Mouse (Mus musculus): ENCODE data around the gene Zfp523. TPM values are rescaled to one million over a fixed set of nuclear protein-coding genes. Genes with fewer than 3 reads are reported as not detected.
A peak's percentile ranks its signal among the peaks of the same experiment; 100 is the strongest.

The Zfp523 gene
- polyA plus RNA-seq, 1 experiment from 2014 or later: 45.4 TPM

DNA sequence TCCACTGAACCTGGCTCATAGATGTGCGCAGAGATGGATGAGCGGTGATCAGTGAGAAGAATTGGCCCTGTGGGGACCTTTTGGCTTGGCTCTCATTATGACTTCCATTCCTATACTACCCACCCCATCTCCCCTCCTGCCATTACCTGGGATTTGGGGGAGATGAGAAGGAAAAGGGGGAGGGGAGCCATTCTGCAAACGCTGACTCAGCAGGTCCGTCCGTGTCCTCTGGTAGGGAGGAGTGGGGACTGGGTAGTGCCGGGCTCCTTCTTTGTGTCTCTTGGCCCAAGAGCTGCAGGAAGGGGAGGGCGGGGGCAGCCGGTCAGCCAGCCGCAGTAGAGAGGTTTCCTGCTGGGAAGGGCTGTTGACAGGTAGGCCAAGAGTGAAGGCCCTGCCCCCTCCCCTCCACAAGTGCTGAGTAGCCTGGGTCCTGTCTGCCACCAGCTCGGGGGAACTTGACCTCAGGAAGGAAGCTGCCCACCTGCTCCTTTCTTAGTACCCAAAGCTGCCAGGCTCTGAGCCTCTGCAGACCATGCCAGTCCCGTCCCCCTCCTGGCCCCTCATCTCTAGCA is 15.5 kb upstream of the Zfp523 start:
- Histone ChIP-seq H3K4me1 (ENCODE audit: insufficient read depth) (no peaks in the 10 kb centered on the region), H3K4me3 (ENCODE audit: low read depth, low read length) (no peak overlapping the region), H3K27ac (ENCODE audit: low read depth) (no peak overlapping the region), H3K27me3 (ENCODE audit: insufficient read depth, low read length) (peaks cover 3% of the 10 kb centered on the region; the same call in 1 of the 2 replicates), H3K9ac (no peak overlapping the region), H3K9me3 (ENCODE audit: low read depth, low read length) (no peaks in the 10 kb centered on the region), H3K4me2 (no peak overlapping the region), H3K36me3 (ENCODE audit: insufficient read depth) (no peaks in the 10 kb centered on the region)
- ATAC-seq (ENCODE audit: insufficient read depth) (no peak), DNase-seq (no peak)
- TF ChIP-seq CTCF (IDR thresholded peaks at IDR 0.05; ENCODE audit: low read depth): no peak
- WGBS: 20% methylated on average over 11 of the region's 11 CpGs

DNA sequence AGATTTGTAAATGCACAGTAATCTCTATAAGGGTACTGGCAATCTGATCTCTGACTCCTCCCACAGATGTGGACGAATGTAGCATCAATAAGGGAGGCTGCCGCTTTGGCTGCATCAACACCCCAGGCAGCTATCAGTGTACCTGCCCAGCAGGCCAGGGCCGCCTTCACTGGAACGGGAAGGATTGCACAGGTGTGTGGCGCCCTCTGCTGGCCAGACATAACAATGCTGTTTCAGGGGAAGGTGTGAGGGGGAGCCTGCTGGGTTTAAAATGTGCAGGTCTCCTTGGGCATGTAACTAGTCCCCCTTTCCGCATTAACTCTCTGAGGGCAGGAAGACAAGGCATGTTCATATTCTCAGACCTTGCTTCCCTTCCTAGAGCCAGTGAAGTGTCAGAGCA is 13.3 kb upstream of the Zfp523 start:
- Histone ChIP-seq H3K9ac (no peak overlapping the region), H3K4me1 (ENCODE audit: insufficient read depth) (no peaks in the 10 kb centered on the region), H3K27me3 (ENCODE audit: insufficient read depth, low read length) (peaks cover 3% of the 10 kb centered on the region; the same call in 1 of the 2 replicates), H3K4me3 (ENCODE audit: low read depth, low read length) (no peak overlapping the region), H3K27ac (ENCODE audit: low read depth) (no peak overlapping the region), H3K36me3 (ENCODE audit: insufficient read depth) (no peaks in the 10 kb centered on the region), H3K4me2 (no peak overlapping the region), H3K9me3 (ENCODE audit: low read depth, low read length) (no peaks in the 10 kb centered on the region)
- 9% methylated on average over 6 of the region's 6 CpGs for WGBS
- peak; percentile 99 for TF ChIP-seq CTCF (IDR thresholded peaks at IDR 0.05; ENCODE audit: low read depth)
- DNase-seq: peak; percentile 85
- 0 out of 2 replicates have a peak, but pooled peaks have one; percentile 5 for ATAC-seq (ENCODE audit: insufficient read depth)

DNA sequence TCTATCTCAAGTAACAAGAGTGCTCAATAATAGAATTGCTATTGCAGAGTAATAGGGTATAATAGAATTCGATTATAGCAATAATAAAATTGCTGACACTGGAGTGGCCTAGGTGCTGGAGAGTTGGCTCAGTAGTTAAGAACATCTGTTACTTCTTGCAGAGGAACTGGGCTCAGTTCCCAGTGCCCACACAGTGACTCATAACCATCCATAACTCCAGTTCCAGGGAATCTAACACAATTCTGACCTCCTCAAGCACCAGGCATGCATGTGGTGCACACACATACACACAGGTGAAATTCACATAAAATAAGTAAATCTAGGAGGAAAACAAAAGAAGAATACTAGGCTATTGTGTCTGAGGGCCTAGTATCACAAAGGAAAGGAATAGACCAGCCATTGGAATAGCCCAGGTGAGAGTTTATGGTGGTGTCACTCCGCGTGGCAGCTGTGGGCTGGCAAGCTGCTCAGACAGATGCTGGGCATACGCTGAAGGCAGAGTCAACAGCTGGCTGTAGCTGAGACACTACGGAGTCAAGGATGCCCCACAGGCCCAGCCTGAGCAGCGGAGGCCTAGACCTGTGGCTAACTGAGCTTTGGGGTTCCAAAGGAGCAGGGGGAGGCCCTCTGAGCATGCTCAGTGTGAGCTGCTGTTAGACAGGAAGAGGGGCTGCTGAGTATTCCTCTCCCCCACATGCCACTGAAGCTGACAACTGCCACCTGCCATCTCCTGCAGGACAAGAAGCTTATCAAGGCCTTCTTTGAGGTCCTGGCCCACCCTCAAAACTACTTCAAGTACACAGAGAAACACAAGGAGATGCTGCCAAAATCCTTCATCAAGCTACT is 6.2 kb upstream of the Zfp523 start:
- Histone ChIP-seq H3K9ac (no peak overlapping the region), H3K4me3 (ENCODE audit: low read depth, low read length) (no peak overlapping the region), H3K9me3 (ENCODE audit: low read depth, low read length) (no peaks in the 10 kb centered on the region), H3K27me3 (ENCODE audit: insufficient read depth, low read length) (no peaks in the 10 kb centered on the region; the same call in 1 of the 2 replicates), H3K27ac (ENCODE audit: low read depth) (no peak overlapping the region), H3K4me2 (no peak overlapping the region), H3K36me3 (ENCODE audit: insufficient read depth) (no peaks in the 10 kb centered on the region), H3K4me1 (ENCODE audit: insufficient read depth) (peaks cover 6% of the 10 kb centered on the region)
- DNase-seq (no peak), ATAC-seq (ENCODE audit: insufficient read depth) (no peak)
- WGBS: 78% methylated on average over 6 of the region's 6 CpGs
- TF ChIP-seq CTCF (IDR thresholded peaks at IDR 0.05; ENCODE audit: low read depth): no peak

DNA sequence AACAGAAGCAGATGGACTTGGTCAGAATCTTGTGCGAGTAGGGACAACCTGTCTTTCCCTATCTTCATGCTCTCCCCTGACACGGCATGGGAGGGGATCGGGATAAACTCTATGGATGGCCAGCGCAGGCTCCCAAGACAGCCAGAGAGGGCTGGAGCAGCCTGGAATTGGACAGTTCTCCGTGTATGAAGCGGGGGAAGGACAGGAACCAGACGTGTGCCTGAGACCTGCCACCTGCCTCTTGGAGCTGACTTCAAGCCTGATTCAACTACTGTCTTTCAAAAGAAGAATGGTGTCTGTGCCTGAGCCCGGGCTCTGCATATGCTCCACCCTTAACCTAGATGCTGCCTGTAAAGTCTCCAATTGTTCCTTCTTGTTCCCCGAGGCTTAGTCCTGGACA is 4.2 kb upstream of the Zfp523 start:
- peak overlapping the region; percentile 0; the same call in 1 of the 2 replicates for H3K4me2 ChIP-seq
- ATAC-seq (ENCODE audit: insufficient read depth): 0 out of 2 replicates have a peak, but pooled peaks have one; percentile 29
- H3K9ac ChIP-seq: no peak overlapping the region

DNA sequence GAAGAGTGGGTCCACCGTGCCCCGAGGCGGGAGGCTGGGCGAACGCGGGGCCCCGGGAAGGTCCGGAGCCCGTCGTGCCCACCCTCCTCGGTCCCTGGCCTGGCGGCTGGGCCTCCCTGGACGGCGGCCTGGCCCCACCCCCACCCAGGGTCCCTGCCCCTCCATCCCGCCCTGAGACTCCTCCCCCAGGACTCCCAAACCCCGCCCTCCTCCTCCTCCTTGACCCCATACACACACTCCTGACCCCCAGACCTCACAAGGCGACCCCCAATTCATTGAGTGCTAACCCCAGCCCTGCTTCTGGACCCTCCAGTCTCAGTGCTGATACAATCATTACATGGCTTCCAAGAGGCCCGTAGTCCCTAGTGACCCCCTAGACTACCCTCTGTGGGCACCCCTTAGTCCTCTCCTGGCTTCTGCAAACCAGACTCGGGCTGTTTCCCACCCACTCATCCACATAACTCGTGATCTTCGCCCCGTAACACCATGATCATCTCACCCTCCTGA is 664 bp downstream of the Zfp523 start:
- Histone ChIP-seq H3K4me1 (ENCODE audit: insufficient read depth) (peaks cover 28% of the 10 kb centered on the region), H3K27me3 (ENCODE audit: insufficient read depth, low read length) (no peaks in the 10 kb centered on the region), H3K9me3 (ENCODE audit: low read depth, low read length) (no peaks in the 10 kb centered on the region), H3K27ac (ENCODE audit: low read depth) (peak overlapping the region; percentile 95), H3K9ac (peak overlapping the region; percentile 91), H3K4me2 (peak overlapping the region; percentile 92), H3K4me3 (ENCODE audit: low read depth, low read length) (peak overlapping the region; percentile 82), H3K36me3 (ENCODE audit: insufficient read depth) (no peaks in the 10 kb centered on the region)
- WGBS: 6% methylated on average over 20 of the region's 22 CpGs
- peak; percentile 80 for ATAC-seq (ENCODE audit: insufficient read depth)
- DNase-seq: peak; percentile 62
- no peak for TF ChIP-seq CTCF (IDR thresholded peaks at IDR 0.05; ENCODE audit: low read depth)

More for the DNA sequence above, 4.2 kb upstream of the Zfp523 start:
- WGBS: 41% methylated on average over 9 of the region's 9 CpGs
- H3K27ac ChIP-seq (ENCODE audit: low read depth): no peak overlapping the region
- no peak for TF ChIP-seq CTCF (IDR thresholded peaks at IDR 0.05; ENCODE audit: low read depth)
- H3K4me3 ChIP-seq (ENCODE audit: low read depth, low read length): no peak overlapping the region
- DNase-seq: peak; percentile 72
- H3K36me3 ChIP-seq (ENCODE audit: insufficient read depth): no peaks in the 10 kb centered on the region
- H3K9me3 ChIP-seq (ENCODE audit: low read depth, low read length): no peaks in the 10 kb centered on the region
- no peaks in the 10 kb centered on the region for H3K27me3 ChIP-seq (ENCODE audit: insufficient read depth, low read length)
- H3K4me1 ChIP-seq (ENCODE audit: insufficient read depth): peaks cover 10% of the 10 kb centered on the region

DNA sequence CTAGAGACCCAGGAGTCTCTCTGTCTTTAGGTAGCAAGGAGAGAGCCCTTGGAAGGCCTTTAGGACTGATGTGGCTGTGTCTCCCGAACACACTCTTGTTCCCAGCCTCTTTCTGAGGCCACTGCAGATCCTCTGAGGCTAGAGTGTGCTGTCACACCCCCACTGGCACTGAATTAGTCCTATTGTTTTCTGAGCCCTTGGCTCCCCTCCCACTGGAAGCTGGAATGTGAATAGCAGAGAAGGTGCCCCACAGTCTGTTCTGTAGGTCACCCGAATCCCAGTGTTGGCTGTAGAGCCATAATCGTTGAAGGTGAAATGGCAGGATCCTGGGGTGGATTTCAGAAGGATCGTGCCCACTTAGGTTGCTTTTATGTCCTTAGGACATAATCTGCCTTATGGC is 3.4 kb downstream of the Zfp523 start:
- Histone ChIP-seq H3K36me3 (ENCODE audit: insufficient read depth) (no peaks in the 10 kb centered on the region), H3K4me3 (ENCODE audit: low read depth, low read length) (no peak overlapping the region), H3K4me1 (ENCODE audit: insufficient read depth) (peaks cover 22% of the 10 kb centered on the region), H3K9me3 (ENCODE audit: low read depth, low read length) (no peaks in the 10 kb centered on the region), H3K9ac (no peak overlapping the region), H3K4me2 (peak overlapping the region; percentile 4; the same call in 1 of the 2 replicates), H3K27me3 (ENCODE audit: insufficient read depth, low read length) (no peaks in the 10 kb centered on the region), H3K27ac (ENCODE audit: low read depth) (no peak overlapping the region; the same call in 1 of the 2 replicates)
- DNase-seq (peak; percentile 39), ATAC-seq (ENCODE audit: insufficient read depth) (no peak)
- WGBS: 57% methylated on average over 4 of the region's 4 CpGs
- TF ChIP-seq CTCF (IDR thresholded peaks at IDR 0.05; ENCODE audit: low read depth): no peak

Data from lung, embryonic 14.5 days (tissue).